Mouse (Mus musculus) telencephalon, adult 2 months (tissue): Measurements from ENCODE around the gene Lmo7.

Source experiments
- DNase-seq: peaks from one replicate; pipeline ENCODE4 v3.0.0-alpha.2; 2011; ENCODE audit warnings: low read depth, low spot score

The Lmo7 gene

GRCm38 (mm10) chr14:101837176-101837575 lies 107.4 kb downstream of the Lmo7 start:
- DNase-seq, result no peak

- no peak for DNase-seq
Observed at GRCm38 (mm10) chr14:101838231-101838839, 108.6 kb downstream of the Lmo7 start.

DNA sequence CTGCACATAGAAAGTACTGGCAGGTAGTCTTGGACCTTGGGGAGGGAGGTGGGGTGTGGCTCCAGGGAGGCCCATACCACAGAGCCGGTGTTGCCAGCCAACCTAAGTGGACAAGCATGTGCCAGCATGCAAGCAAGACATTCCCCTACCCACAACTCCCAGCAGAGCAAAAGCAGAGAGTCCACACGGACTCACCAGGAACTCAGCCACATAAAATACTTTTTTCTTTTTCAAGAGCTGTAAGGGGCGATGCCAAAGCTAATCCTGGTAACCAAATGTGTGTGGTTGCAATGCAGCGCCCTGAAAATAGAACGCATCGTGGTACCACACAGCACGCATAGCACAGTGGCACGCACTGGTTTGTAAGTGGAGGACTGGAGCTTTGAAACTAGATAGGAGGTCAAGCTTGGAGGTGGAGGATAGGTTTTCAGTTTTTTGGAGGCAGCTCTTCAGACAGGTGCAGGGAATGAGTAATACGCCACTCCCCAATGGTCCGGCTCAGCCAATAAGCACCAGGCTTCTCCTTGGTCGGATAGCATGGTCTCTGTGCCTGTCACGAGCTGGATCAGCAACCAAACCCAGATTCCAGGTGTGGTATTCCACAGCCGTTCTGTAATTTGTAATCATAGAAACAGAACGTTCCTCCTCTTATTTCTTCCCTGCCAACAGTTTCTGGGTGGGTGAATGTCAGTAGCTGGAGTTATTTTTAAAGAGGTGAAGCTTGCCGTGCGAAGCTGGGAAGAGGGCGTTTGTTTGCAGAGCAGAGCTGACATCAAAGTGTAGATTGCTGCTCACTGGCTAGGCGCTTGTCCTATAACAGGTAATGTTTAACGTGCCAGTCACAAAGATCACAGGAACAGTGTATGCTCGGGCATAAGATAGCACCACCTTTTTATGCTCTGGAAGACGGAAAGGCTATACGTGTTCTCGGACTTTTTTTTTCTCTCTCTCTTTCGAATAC lies 110.3 kb downstream of the Lmo7 start:
- peak; percentile 89 for DNase-seq

- no peak for DNase-seq
Observed at GRCm38 (mm10) chr14:101841271-101841670, 111.5 kb downstream of the Lmo7 start.

- no peak for DNase-seq
Observed at GRCm38 (mm10) chr14:101842521-101842920, 112.8 kb downstream of the Lmo7 start.

- peak; percentile 69 for DNase-seq
Observed at GRCm38 (mm10) chr14:101843443-101843842, 113.7 kb downstream of the Lmo7 start.

DNA sequence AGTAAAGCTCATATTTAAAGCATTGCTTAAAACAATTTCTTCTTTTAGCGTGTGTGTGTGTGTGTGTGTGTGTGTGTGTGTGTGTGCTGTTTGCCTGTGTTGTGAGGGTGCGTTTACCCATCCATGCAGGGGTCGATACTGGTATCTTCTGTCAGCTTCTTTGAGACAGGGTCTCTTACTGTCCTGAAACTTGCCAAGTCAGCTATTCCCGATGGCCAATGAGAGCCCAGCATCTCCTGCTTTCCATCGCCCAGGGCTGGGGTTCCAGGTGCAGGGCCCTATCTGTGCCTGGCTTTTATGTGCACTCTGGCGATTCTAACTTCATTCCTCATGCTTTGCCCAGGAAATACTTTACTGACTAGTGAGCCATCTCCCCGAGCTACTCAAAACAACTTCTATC lies 114.7 kb downstream of the Lmo7 start:
- DNase-seq, result no peak

GRCm38 (mm10) chr14:101846097-101846882 lies 116.5 kb downstream of the Lmo7 start:
- no peak for DNase-seq

- no peak for DNase-seq
Observed at GRCm38 (mm10) chr14:101847520-101847919, 117.8 kb downstream of the Lmo7 start.

DNA sequence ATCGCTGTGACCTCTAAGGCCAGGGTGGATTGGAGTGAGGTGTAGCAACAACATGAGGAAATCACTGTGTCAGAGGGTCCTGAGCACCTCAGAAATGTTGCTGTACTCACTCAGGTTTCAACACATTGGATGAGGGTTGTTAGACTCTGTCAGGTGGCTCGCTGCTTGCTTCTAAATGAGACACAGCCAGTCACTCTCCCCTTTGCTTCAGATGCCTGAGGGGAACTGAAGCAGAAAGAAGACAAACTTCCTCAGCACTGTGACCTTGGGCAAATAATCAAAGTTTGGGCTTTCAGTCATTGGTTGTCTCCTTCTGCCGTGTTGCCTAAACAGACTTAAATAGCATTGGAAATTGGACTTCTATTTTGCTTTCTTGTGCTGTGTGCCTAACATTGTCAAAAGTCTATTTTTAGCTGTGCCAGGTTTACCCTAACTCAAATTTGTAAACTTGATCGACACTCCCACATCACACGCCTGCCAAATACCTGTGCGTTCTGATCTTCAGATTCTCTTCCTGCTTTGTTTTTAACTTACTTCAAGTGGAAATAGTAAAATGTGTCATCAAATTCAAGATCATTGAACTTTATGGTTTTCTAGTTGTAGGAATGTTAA lies 122.9 kb downstream of the Lmo7 start:
- no peak for DNase-seq

DNA sequence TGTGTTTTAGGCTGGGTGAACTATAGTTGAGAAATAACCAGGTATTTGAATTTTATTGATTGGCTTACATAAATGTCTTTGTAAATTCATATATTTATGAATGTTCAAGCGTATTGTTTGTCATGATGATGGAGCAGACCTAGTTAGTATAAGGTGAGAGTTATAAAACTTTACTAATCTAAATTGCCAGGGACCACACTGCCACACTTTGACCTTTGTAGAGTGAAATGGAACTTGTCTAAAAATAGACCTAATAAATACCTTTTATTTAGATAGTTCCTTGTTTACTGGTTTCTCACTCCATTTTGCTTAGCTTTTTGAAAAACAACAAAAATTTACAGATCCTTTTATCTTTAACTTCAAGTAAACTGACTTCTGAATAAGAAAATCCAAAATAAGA lies 123.5 kb downstream of the Lmo7 start:
- DNase-seq, result no peak

- no peak for DNase-seq
Observed at GRCm38 (mm10) chr14:101853722-101854121, 124.0 kb downstream of the Lmo7 start.

DNA sequence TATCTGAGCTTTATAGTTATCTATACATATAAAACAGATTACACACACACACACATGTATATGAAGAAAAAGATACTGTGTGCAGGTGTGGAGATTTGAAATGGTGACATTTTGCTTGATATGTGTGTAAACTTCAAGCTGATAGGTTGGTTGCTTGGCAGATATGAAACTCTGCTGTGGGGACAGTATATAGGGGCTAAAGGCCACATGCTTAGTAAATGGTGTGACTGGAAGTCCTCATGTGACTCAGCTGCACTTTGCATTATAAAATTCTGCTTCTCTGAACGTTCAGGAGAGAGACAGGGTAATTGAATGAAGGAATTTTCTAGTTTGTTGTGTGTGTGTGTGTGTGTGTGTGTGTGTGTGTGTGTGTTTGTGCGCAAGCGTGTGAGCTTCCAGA lies 124.5 kb downstream of the Lmo7 start:
- DNase-seq, result no peak

DNA sequence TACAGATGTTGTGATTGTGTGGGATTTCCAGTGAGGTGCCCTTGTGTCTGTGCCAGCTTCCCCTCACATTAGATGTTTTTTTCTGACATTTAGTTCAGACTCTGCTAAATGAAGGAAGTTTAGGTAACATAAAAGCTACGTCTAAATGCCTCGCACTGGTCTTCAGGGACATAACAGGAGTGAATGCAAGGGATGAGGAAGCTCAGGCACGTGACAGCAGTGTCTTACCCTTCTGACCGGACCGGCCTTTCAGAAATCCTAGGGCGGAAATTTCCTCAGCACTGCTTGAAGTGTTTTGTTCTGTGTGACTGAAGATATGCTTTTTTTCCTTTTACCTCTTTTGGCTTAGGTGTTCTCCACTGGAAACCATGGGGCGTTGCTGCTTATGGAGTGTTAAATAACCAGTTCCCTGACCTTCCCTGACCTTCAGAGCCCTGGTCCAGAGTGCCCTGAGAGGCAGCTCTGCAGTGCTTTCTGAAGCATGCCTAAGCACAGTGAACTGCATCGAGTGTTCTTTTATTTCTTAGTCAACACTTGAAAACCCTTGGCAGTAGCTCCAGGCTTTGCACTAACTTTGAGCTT lies 129.6 kb downstream of the Lmo7 start:
- no peak for DNase-seq

DNA sequence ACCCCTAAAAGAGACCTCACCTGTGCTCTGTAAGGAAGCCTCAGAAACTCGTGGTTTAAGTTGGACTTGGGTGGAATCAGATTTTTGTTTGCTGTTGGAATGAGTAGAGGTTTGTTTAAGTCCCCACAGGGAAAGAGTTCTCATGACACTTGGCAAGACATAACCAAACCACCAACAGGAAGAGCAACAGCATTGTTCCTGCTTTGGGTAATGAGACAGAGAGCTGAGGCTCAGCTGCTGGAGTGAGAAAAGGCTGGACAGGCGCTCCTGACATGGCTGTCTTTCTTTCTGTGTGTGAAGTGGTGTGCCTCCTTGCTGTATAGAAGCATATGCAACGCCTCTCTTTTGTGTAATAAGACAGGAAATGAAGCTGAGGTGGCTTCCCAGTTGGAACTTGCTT lies 132.3 kb downstream of the Lmo7 start:
- no peak for DNase-seq

DNA sequence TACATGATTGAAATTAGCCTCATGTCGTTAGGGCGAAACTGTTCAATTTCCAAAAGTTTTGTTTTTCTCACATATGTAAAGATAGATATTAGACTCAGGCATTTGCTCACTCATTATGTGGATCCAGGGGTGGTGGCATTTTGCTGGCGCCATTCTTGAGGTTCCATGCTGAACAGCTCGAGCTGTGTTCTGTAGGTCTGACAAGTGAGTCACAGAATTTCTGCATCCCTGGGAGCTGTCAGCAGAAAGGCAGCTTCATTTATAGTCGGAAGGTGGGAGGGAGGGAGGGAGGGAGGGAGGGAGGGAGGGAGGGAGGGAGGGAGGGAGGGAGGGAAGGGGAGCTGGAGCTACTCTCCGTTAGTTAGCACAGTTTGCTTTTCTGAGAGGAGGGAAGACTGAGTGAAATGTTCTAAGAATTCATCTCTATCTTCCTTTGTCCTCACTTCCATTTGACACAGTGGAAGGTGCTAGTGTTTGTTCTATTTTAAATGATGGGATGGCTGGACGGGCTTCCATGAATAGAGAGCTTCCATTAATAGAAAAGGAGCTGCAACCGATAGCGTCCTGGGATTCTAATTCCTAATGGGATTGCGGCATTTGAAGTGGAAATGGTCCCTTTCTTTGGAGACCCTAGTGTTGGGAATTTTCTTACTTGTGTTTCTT lies 137.4 kb downstream of the Lmo7 start:
- peak; percentile 64 for DNase-seq

DNA sequence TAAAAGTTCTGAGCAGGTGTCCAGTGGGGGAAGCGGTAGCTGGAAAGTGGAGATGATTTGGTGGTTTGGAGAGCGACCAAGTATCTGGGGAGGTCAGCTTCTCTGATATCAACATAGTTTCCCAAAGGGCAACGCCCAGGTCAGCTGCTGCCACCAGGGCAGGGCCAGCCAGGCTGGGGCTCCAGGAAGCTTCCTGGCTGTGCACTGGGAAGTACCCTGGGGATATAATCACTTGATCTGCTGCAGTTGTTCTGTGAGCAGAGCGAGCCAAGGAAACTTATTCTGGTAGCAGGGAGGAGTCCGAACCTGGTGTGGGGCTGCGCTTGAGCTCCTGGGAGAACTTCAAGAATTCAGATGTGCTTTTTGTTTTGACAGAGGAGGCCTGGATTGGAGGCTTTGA lies 139.4 kb downstream of the Lmo7 start:
- DNase-seq, result no peak

DNA sequence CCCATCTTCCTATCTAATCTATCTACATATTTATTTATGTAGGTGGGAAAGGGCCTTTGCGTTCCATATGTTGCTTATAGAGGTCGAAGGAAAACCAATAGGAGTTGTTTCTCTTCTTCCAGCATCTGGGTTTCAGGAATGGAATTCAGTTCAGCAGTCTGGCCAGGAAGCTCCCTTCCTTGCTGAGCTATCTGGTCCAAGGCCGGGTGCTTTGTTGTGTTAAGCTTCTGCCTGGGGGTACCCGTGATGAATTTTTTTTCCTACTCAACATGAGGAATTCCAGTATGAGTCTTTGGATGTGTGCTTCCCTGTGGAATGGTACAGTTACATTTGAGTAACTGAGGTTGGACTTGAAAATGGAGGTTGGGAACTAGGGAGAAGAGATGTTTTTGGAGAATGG lies 139.9 kb downstream of the Lmo7 start:
- DNase-seq, result no peak

DNA sequence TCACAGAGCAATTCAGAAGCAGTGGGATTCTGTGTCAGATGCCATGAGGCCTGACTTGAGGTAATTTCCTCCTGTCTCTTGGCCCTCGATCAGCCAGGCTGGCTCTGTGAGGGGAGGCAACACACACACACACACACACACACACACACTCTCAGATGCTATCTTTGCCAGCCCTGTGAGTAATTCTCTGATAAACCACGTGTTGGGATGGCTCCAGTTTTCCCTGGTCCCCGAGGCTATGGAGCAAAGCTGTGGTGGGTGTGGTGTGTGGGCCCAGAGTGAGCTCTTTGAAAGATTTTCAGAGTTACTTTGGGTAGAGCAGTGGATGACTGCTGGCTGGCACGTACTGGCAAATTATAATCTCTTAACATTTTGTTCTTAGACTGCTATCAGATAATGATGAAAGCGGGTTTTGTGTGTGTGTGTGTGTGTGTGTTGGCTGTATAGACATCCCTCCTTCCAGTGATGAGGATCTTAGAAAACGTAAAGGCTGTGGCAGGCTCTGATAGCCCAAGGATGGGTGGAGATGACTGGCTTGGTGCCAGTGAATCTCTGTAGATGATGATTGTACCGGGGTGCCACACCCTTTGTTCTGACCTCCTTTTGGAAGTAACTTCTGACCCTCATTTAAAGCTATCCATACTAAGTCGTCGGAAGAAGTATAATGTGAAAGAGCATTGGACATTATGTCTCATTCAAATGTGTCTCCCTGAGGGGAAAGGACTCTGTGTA lies 140.6 kb downstream of the Lmo7 start:
- peak; percentile 70 for DNase-seq

DNA sequence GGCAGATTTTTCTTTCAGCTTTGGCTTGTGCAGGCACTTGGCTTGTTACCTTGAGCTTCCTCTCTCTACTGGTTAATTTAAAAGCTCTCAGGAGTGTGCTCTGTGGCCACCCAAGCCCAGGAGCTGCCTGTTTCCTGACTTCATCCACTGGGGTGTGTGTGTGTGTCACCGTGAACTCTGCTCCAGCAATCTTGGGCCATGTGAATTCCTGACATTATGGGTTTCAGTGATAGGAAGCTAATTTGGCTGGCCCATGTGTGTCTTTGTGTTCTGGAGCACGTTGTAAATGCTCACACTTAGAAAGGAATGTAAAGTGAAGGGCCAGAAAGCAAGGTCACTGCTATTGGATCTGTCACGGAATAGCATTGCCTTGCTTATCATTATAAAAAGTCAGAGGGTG lies 143.1 kb downstream of the Lmo7 start:
- no peak for DNase-seq
